Mouse (Mus musculus) heart, postnatal 36 days (tissue): ENCODE measurements around the gene Gins3. TPM values are rescaled to one million over a fixed set of nuclear protein-coding genes. Genes with fewer than 3 reads are reported as not detected.
"Not testable (repeated sequence)": the region's sequence is repeated elsewhere in the genome, so short reads cannot be mapped to it uniquely, and the experiment has no call there.

Experiments
- DNase-seq, 2 experiments: peaks; one replicate each; pipeline ENCODE4 v3.0.0; 2021 to 2022
- intact Hi-C: fragments of 180-260 bp; cut with DNase I; formaldehyde crosslinking; loops from one replicate; pipeline ENCODE4 v1.15.1; 2025
- total RNA-seq, 2 experiments: library from RNA; stranded (reverse); gene quantifications; 2 replicates each; pipeline ENCODE4 v1.2.3; 2021

Gene Gins3
- total RNA-seq, 2 experiments from 2014 or later = 0.87 to 1.3 TPM

DNA sequence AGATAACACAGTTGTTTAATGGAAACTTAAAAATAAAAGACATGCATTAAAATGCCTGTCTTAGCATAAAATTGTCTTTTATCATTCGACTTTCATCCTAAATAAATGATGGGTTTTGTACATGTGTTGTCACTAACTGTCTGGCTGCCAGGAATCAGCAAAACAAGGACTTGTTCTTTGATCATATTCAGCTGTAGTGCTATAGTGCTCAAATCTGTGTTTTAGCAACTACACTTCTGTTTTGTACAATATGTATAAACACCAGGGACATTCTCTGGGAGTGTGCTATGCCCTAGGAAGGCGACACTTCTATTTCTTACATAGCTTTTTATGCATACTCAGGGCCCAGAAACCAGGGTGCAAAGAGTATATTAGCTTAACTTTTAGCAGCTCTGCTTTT lies 11.7 kb downstream of the Gins3 start:
- intact Hi-C loops = no loop called here
- DNase-seq = no peak

DNA sequence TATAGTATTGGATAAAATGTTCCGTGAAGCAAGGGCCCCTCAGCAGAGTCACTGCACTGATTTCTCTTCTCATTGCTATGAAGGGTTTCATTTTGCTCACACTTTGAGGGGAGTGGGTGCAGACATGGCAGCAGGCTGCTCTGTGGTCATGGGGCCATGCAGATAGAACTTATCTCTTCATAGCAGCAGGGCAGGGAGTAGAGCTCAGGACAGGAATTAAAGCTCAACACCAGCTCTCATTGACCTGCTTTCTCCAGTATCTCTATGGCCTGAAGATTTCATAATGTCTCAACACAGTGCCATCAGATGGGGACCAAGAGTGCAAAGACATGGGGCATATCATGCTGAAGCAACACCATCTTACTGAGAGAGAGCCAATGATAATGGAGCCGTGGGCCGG lies 15.0 kb downstream of the Gins3 start:
- DNase-seq = no peak
- intact Hi-C loops = no loop called here

DNA sequence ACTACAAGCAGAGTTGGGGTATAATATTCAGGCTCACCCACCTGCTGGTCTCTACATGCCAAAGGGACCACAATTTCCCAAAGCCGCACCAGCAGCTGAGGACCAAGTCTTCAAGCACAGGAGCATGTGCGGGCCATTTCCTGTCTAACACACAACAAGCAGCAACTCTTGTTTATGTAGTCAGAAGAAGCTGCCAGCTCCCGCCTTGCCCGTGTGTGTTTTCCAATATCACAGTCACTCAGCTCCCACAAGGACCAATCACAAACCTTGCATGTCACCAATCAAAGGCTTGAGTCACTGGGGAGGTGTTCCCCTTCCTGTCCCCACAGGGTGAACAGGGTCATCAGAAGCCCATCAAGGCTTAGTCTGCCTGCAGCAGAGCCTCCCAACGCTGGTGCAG lies 20.1 kb downstream of the Gins3 start:
- intact Hi-C loops = no loop called here

DNA sequence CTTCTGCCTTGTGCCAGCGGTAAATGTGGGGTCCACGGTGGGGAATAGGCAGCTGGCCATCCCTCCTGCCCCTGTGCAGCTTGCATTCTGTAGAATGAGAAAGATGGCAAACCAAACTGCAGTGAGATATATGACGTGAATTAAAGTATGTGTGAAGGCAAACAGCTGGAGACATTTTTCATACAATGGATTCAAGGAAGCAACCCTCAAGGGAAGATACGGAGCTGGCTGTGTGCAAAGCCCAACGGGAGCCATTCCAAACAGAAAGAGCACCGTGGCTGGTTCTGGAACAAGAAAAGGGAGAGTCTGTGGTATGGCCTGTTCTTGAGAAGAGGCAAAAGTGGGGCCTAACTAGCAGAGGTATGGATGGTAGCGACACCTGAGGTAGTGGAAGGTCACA lies 22.6 kb downstream of the Gins3 start:
- intact Hi-C loops = no loop called here
- DNase-seq = no peak

More for the DNA sequence above, 20.1 kb downstream of the Gins3 start:
- DNase-seq = no peak

DNA sequence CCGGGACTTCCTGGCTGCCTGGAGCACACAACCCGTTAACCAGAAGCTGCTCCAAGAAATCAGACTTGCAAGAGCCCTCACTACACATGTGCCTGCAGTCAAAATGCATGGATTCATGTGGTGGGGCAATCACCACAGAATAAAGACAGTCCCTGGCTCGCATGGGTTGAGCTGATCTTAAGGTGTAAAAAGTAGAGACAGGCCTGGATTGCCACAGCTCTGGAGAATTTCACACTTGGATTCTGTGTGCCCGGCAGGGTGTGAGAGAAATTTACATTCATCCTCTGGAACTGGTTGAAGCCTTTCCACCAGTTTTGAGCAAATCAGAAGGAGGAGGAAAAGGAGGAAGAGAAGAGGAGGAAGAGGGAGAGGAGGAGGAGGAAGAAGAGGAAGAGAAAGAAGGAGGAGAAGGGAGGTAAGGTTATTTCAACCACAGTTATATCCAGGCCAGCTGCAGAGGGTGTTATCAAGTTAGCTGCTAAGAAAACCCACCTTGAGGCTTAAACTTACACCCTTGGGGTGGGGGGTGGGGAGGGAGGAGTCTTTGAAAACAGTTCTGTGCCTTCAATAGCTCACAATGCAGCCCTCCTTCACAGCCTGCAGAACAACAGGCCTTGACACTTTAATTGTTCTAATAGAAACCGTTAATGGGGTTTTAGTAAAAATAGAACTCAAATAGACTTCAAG lies 23.2 kb downstream of the Gins3 start:
- no peak for DNase-seq
- intact Hi-C loops = no loop called here

DNA sequence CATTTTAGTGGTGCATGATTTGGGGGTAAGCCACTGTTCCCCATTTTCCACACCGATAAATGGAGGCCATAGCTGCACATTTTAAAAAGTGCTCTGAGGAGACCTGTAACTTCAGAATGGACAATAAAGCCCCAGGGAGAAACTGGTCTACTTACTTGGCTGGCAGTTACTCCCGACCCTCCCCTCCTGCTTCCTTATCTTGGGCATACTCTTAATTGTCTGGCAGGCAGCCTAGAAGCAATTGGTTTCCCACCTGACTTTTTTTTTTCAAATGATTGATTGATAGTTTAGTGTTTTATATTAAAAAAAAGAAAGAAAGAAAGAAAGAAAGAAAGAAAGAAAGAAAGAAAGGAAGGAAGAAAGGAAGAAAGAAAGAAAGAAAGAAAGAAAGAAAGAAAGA lies 24.3 kb downstream of the Gins3 start:
- intact Hi-C loops = no loop called here
- DNase-seq = no peak

DNA sequence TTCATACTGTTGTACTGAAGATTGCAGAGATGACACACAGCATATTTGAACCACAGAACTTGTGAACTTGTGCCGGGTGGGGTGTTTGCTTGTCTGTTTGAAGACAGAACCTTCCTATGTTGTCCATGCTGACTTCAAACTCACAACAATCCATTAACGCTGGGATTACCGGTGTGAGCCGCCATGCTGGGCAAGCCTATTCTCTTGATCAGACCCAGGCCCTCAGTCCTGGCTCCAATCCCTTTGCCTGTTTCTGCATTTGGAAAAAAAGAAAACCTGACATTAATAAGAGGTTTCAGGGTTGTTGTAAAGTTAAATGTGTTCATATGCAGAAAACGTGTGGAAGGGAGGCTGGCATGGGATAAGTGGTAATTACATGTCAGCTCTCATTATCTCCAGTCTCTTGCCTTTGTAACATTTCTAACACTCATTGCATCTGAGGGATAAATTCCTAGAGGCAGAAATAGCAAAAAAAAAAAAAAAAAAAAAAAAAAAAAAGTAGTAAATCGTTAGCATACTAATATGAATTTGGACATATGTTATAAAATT lies 27.2 kb downstream of the Gins3 start:
- intact Hi-C loops = no loop called here
- DNase-seq = no peak

DNA sequence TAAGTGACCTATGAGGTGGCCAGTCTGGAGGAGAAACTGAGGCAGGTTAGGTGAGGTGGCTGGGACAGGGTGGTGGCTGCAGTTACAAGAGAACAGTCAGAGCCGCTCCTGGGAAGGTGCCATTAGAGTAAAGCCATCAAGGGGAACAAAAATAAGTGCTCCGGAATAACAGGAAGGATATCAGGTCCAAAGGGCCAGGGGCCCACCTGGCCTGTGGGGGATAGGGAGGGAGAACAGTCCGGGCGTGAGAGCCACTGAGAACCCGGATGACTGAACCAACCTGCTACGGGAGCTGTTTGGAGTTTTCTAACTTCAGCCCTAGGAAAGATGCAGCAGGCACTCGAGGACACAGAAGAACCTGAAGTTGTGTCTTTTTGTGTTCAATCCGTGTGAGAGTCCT lies 27.8 kb downstream of the Gins3 start:
- intact Hi-C loops = no loop called here
- DNase-seq = no peak

DNA sequence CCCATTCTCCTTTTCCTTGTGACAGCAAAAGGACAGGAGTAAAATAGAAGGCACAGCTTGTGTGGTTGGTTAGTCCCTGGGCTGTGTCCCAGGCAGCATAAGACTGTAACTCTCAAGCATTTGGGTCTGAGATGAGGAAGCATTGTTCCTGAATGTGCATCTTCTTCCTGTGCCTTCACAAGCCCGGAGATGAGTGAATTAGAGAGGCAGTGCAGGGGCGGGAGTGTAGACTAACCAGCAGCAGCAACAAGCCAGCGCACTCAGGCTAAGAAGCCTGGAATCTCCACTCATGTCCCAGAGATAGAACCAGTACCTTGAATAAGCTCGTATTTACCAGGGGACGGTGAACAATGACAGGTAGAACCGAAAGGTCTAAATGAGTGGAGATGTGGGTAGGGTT lies 28.3 kb downstream of the Gins3 start:
- intact Hi-C loops = no loop called here

DNA sequence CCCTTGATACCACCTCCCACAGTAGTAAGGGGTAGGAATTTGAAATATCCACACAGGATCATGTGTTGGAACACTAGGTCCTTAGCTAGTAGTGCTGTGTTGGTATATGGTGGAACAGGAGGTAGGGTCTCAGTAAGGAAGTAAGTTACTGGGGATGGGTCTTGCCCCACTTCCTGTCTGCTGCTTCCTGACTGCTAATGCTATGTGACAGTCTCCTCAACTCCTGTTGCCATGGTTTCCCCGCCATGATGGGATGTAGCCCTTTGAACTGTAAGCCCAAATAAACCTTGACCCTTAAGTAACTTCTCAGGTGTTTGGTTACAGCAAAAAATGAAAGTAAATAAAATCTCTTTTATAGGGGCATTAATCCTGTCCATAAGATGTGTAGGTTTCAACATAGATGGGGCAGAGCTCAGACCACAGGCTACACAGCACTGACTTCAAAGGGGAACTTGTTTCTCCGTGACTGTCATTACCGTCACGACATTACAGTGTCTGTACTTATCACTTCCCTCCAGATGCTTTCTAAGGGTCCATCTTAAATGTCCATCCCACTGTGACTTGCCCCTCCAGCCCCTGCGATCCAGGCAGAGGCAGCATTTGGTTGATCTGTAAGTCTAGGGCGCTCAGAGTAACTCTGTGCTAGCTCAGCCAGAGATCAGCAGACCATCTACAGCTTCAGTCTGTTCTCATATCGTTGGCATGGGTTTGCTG lies 29.8 kb downstream of the Gins3 start:
- intact Hi-C loops = no loop called here
- DNase-seq = no peak

More for the DNA sequence above, 28.3 kb downstream of the Gins3 start:
- DNase-seq = no peak

DNA sequence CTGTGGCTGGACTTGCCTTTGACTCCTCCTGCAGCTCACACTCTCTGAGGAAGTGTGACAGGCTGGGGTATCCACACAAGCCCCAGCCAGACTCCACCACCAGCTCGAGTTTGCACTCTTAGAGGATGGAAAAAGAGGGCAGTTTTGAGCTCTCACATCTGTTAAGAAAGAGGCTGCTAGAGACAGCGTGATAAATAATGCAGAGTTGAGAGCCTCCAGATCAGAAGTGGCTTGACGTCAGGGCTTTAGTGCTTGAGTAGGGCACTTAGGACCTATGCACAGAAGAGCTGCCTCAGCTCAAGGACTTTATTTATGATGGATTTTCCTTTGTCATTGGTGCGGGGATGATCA lies 30.3 kb downstream of the Gins3 start:
- DNase-seq = no peak

DNA sequence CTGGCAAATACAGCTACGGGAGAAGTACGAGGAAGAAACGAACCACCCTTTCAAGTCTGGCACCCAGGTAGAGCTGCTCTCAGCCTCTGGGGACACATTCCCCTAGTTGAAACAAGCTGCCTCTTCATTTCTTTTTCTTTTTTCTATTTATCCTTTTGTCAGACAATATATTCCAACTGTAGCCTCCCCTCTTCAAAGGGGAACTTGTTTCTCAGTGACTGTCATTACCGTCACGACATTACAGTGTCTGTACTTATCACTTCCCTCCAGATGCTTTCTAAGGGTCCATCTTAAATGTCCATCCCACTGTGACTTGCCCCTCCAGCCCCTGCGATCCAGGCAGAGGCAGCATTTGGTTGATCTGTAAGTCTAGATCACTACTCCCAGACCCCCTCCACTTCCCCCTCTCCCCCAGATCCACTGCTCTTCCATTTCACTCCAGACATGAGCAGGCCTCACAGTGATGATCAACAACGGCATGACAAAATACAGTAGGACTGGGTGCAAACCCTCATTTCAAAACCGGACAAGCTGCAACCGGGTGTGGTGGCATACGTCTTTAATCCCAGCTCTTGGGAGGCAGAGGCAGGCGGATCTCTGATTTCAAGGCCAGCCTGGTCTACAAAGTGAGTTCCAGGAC lies 32.7 kb downstream of the Gins3 start:
- not testable (repeated sequence) for DNase-seq
- intact Hi-C loops = loop anchor here (5.0 kb wide), 1 partner anchor 1364 kb away; no protein-coding TSS in a partner anchor

More for the DNA sequence above, 30.3 kb downstream of the Gins3 start:
- intact Hi-C loops = no loop called here

DNA sequence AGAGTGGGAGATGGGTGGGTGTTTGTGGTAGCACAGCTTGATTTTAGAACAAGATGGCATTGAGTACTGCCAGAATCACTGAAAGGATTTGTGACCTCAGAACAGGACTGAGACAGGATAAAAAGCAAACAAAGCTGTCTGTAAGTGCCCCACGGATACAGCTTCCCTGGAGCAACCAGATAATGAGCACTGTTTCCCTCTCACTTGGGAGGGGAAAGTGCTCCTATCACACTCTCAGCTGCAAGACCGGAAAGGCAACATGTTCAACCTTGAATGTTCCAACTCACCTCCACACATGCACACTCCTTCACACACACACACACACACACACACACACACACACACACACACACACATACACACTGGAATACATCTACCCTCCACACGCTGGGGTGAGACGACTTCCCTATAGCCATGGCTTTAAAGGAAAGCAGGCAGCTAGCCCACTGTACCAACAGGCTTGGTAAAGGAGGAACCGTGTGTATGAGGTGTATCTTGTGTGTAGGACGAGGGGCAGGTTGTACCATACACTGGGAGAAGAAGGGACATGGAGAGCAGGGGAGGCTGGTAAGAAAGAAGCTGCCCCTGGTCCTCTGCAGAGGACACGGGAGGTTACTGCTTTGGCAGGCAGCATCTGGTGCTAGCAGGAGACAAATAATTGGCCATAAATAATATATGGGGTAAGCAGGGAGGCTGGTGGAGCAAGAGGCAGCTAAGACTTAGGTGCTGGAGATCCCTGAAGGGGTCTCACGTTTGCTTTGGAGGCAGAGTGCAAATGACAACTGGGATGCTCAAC lies 35.1 kb downstream of the Gins3 start:
- no peak for DNase-seq
- intact Hi-C loops = loop anchor here (5.0 kb wide), 1 partner anchor 1366 kb away; no protein-coding TSS in a partner anchor

DNA sequence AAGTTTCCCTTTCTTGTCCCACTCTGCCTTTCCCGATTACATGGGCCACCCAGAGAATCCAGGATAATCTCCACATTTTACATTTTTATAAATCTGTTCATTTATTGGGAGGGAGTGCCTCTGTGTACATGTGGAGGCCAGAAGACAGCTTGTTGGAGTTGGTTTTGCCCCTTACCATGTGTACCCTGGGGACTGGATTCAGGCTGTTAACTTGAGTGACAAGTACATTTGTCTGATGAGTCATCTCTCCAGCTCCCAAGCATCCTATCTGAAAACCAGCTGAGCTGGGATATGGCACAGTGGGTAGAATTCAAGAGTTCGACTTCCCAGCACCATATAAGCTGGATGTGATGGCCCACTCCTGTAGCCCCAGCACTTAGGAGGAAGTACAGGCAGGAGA lies 36.7 kb downstream of the Gins3 start:
- DNase-seq = no peak
- intact Hi-C loops = loop anchor here (5.0 kb wide), 1 partner anchor 1368 kb away; no protein-coding TSS in a partner anchor

DNA sequence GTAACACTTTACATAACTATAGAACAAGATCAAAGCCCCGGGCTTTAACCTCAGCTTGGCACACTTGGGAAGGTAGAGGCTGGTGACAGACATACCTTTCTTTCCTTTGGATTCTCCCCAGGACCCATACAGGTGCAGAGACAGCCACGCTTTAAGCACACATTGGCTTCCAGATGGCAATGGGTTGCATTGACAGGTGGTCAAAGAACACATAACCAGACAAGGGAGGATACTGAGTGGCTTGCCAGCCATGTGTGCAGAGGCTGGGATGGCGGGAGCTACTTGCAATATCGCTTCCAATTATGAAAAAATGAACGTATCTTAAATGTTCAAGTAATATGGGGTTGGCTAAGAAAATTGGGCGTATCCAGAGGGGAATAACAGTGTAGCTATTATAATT lies 38.6 kb downstream of the Gins3 start:
- intact Hi-C loops = no loop called here
- DNase-seq = no peak

DNA sequence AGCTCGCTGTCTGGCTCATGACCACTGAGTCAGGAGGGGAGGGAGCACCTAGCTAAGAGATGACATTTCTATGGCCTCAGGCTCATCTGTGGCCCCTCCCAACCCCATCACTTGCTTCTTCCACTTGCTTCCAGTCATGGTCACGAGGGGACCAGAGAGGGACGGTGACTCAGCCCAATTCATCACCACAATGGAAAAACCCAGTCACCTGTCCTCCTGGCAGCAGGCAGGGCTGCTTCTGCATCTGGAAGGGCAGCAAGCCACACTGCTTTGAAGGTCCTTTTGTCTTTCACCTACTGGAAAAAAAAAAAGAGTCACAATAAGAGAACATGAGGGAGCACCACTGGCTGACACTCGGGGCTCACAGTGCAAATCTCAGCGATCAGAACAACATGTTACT lies 39.6 kb downstream of the Gins3 start:
- intact Hi-C loops = no loop called here

DNA sequence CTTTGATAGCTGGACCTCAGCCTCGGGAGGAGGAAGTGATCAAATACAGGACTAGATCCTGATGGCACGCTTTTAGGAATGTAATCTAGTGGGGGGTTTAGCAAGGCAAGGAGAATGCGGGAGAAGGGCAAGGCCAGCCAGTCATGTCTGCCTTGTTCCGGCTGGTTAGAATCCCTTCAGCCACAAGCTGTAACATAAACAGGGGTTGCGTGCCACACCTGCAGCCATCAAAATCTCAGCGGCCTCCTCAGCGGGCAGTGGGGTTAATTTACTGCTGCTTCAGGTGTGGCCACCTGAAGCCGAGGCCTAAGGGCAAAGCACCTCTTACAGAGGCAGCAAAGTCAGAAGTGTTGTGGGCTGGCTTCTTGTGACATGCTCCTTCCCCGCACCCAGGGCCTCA lies 43.4 kb downstream of the Gins3 start, which contains the start of gene Ndrg4:
Ndrg4 (plus strand) TSS at position 350 of the 400 bp plus-strand sequence.
- intact Hi-C loops = no loop called here

More for the DNA sequence above, 39.6 kb downstream of the Gins3 start:
- DNase-seq = no peak

DNA sequence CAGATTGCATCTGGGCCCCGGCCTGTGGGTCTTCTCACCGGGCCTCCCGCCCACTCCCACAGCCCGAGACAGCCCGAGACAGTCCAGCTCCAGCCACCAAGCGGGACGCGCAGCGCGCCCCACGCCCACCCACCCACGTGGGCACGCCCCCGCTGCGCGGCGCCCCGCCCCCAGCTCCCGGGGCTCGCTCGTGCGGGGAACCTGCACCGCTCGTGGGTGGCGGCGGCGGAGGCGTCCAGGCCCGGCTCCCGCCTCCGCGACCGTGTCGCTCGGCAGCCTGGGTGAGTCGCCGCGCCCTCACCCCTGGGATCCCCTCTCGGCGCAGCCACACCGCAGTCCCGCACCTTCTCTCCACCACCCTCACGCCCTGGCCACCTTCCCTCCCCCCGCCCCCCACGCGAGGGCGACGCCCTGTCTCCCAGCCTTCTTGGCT lies 44.4 kb downstream of the Gins3 start:
- no peak for DNase-seq

More for the DNA sequence above, 43.4 kb downstream of the Gins3 start, which contains the start of gene Ndrg4:
- no peak for DNase-seq

DNA sequence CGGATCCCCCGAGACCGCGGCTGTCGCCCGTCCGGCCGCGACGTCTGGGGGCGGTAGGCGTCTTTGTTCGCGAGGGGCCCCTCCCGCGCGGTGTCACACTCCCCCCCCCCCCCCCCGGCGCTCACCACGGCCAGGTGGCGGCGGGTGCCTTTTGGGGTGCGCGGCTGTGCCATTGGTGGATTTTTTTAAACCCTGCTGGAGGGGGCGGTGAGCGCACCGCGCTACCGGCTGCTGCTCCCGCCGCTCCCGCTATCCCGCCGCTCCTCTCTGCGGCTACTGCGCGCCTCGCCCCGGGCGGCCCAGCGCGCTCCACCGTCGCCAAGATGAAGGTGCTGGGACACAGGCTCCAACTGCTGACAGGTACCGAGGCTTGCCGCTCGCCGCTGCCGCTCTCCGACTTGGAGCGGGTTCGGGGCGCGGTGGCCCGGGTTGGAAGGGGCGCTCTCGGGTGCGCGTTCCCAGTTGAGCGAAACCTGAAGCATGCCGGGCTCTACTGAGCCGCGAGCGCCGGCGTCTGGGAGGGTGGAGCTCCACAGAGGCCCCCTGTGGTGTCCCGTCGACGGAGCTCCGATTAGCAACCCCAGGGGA lies 44.9 kb downstream of the Gins3 start:
- DNase-seq = peak in 1 of 2 experiments; percentile 11
- intact Hi-C loops = no loop called here

More for the DNA sequence above, 44.4 kb downstream of the Gins3 start:
- intact Hi-C loops = no loop called here
